Mouse (Mus musculus): ENCODE data around the gene Trp53i11. TPM values are rescaled to one million over a fixed set of nuclear protein-coding genes. Genes with fewer than 3 reads are reported as not detected.

Trp53i11 gene
- polyA plus RNA-seq, 1 experiment, result 51.6 TPM

DNA sequence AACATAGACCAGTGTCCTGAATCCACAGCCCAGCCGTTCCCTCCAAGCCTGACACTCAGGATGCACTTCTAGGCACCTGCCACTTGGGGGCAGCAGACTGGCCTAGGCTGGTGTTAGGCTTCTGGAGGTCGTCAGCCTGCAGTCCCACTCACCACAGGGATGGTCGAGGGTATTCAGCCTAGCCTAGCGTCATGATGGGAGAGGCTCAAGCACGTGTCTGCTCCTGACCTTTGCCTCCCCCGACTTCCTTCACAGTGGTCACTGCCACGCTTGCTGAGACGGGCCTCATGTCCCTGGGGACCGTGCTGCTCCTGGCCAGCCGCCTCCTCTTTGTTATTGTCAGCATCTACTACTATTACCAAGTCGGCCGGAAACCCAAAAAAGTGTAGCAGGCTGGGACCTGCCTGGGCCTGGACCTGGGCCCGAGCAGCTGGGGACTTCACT lies 12.2 kb downstream of the Trp53i11 start:
- no peak for DNase-seq (ENCODE audit: low read depth)

GRCm38 (mm10) chr2:93200681-93201340 lies 13.5 kb downstream of the Trp53i11 start:
- DNase-seq (ENCODE audit: low read depth), result no peak

GRCm38 (mm10) chr2:93201997-93202396 lies 14.6 kb downstream of the Trp53i11 start:
- DNase-seq (ENCODE audit: low read depth), result no peak

DNA sequence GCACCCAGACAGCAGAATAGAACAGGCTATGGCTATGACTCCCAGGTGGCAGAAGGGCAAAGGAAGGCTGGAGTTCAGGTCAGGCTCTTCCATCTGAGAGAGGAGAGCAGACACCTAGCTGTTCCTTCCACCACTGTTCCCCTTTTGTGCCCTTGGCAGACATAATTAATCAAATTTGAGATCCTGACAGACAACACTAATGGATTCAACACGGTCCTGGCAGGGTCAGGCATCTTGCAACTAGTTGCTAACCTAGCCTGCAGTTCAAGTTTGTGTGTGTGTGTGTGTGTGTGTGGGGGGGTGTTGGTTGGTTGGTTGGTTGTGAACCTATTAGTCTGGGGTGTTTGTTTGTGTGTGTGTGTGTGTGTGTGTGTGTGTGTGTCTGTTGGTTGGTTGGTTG lies 15.4 kb downstream of the Trp53i11 start:
- no peak for DNase-seq (ENCODE audit: low read depth)

DNA sequence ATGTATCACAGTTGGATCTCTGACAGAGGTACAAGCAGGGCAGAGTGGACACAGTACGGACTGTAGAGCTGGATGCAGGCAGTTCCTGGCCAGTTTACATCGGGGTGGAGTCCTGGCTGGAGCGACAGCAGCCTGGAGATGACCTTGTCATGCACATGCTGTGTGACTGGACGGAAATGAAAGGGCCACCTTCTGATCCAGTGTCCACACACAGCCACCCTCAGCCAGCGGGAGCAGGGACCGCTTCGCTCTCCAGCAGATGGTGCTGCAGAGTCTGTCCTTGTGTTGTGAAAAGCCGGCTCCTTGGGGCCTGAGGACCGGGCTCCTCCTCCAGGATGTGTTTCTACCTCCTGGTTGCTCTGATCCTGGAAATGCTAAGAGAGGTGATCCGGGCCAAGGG lies 16.3 kb downstream of the Trp53i11 start:
- DNase-seq (ENCODE audit: low read depth), result no peak

- no peak for DNase-seq (ENCODE audit: low read depth)
Measured at GRCm38 (mm10) chr2:93204571-93204970, 17.2 kb downstream of the Trp53i11 start.

DNA sequence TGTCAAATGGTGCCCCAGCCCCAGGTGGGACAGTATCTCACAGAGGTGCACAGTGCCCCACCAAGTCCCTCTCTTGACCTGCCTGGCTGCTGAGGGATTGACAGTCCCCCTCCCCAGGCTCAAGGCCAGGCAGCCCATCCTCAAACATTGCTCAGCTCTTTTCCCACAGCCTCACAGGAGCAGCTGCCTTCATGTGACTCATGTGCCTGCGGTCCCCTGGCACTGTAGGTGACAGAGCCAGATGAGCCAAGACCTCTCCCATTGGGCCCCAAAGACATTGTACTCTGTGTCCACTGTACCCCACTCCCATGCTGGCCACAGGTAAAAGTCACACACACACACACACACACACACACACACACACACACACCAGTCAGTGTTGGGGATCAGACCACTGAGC lies 18.8 kb downstream of the Trp53i11 start:
- no peak for DNase-seq (ENCODE audit: low read depth)

- DNase-seq (ENCODE audit: low read depth), result no peak
Measured at GRCm38 (mm10) chr2:93212386-93212785, 25.0 kb downstream of the Trp53i11 start.

GRCm38 (mm10) chr2:93212865-93213264 lies 25.5 kb downstream of the Trp53i11 start:
- DNase-seq (ENCODE audit: low read depth), result no peak

GRCm38 (mm10) chr2:93214192-93214591 lies 26.8 kb downstream of the Trp53i11 start:
- DNase-seq (ENCODE audit: low read depth), result no peak

GRCm38 (mm10) chr2:93215790-93216189 lies 28.4 kb downstream of the Trp53i11 start:
- no peak for DNase-seq (ENCODE audit: low read depth)

- DNase-seq (ENCODE audit: low read depth), result no peak
Measured at GRCm38 (mm10) chr2:93217015-93217414, 29.7 kb downstream of the Trp53i11 start.

DNA sequence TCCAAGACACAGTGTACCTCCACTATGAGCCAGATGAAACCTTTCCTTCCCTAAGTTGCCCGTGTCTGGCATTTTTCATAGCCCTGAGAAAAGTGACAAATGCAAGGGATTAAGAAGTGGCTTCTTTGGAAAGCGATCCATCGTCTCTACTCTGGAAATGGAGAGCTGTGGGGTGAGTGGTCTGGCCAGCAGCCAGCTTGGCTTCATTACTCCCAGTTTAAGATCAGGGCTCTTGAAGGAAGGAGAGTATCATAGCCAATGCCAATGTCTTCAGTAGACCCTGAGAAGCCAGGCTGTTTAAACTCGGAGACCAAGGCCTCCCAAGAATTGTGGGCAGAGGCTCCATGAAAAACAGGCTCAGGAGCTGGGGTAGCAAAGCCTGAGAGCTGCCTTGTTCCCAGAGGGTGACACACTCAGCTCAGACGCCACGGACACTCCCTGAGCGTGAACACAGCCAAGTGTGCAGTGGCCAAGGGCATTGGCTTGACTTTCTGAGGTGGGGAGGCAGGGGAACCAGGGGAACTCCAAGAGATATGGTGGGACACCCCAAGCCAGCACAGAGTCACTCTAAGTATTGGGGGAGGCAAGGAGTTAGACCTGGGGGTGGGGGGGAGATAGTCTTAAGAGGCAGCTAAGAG lies 31.1 kb downstream of the Trp53i11 start:
- no peak for DNase-seq (ENCODE audit: low read depth)

- no peak for DNase-seq (ENCODE audit: low read depth)
Measured at GRCm38 (mm10) chr2:93219576-93219975, 32.2 kb downstream of the Trp53i11 start.

DNA sequence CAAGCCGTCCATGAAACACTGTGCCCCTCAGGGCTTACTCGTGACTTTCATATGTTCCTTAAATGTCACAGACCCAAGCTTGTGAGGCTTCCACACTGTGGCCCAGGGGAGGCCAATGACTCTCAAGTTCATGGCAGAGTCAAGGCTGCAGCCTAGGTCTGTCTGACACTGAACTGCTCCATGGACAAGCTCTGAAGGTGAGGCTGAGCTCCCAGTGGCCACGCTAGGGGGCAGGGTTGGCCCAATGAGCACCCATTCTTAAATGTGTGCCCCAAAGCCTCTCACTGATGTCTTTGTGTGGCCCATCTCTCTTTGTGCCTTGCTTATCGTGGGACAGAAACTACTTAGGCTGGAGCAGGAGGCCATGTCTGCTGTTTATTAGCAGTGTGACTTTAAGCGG lies 33.1 kb downstream of the Trp53i11 start:
- DNase-seq (ENCODE audit: low read depth), result no peak

GRCm38 (mm10) chr2:93223463-93223862 lies 36.1 kb downstream of the Trp53i11 start:
- DNase-seq (ENCODE audit: low read depth), result no peak

DNA sequence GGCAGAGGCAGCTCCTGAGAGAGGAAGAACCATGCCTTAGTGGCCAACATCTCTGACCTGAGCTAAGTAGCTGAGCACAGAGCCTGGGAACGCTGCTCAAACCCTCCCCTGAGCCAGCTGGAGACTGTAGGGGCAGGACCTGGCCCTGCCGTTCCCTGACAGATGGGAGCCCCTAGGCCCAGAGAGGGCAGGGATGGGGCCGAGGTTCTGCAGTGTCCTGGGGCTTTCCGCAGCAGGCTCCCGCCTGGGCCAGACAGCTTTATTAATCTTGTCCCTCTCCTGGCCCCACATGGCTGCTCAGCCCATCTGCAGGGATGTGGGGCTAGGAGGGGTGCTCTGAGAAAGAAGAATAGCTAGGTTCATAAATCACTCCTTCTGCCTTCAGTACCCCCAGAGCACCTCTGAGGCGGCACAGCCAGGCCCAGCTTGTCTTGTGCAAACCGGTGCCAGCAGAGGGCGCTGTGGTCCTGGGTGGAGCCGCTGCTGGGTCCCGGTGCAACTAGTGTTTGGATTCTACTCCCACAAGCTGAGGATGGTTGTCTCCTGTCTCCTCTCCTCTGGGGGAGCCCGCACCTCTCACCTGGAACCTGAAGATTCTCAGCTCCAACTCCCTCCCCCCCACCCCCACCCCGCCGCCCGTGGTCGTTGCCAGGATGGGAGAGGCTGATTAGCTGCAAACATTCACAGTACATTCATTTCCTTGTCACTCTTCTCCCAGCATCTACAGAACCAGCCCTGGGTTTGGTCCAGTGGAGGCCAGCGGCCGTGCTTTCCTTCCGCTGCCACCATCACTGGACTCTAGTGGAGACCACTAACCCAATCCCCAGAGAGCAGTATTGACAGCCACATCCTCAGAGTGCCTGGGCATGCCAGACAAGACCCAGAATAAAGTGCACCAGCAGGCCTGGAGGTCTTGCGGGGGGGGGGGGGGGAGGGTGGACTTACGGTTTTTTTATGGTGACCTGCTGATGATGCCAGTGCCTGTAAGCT lies 39.6 kb downstream of the Trp53i11 start:
- DNase-seq (ENCODE audit: low read depth), result no peak

DNA sequence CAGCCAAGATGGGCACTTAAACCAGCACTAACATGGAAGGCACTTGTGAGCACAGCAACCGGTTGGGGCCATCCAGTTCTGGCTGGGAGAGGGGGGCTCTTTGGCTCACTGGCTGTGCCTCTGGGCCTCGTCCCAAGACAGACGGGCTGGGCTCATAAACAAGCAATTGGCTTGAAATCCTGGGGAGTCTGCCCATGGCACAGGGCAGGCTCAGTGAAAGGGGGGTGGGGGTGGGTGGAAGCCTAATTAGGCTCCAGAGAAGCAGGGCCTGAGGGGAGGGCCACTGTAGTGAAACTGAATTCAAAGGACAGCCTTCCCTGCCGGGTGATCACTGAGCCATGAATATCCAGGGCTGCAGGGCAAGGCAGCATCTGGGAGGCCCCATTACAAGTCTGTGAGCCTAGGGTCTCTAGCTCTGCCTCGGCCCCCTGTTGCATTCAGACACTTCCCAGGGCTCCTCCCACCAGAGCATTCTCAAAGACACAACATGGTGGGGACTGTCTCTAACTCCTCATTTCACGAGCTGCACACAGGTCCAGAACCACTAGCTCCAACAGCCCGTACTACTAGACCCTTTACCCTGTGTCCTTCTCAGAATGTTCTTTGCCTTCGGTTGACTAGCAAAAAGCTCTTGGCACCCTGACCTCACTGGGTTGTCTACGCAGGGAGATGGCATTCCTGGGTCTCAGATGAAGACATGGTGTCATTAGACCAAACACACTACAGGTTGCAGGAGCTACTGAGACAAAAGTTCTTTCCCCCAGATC lies 40.5 kb downstream of the Trp53i11 start:
- no peak for DNase-seq (ENCODE audit: low read depth)

- no peak for DNase-seq (ENCODE audit: low read depth)
Measured at GRCm38 (mm10) chr2:93228480-93228824, 41.1 kb downstream of the Trp53i11 start.

GRCm38 (mm10) chr2:93232141-93232540 lies 44.8 kb downstream of the Trp53i11 start:
- no peak for DNase-seq (ENCODE audit: low read depth)

GRCm38 (mm10) chr2:93237055-93237454 lies 49.7 kb downstream of the Trp53i11 start:
- DNase-seq (ENCODE audit: low read depth), result peak; percentile 51

- DNase-seq (ENCODE audit: low read depth), result no peak
Measured at GRCm38 (mm10) chr2:93238864-93239263, 51.5 kb downstream of the Trp53i11 start.
